Mouse (Mus musculus): Measurements from ENCODE around the gene Lhfpl4. TPM values are rescaled to one million over a fixed set of nuclear protein-coding genes. Genes with fewer than 3 reads are reported as not detected.

The Lhfpl4 gene
- total RNA-seq, 1 experiment: 5.2 TPM

DNA sequence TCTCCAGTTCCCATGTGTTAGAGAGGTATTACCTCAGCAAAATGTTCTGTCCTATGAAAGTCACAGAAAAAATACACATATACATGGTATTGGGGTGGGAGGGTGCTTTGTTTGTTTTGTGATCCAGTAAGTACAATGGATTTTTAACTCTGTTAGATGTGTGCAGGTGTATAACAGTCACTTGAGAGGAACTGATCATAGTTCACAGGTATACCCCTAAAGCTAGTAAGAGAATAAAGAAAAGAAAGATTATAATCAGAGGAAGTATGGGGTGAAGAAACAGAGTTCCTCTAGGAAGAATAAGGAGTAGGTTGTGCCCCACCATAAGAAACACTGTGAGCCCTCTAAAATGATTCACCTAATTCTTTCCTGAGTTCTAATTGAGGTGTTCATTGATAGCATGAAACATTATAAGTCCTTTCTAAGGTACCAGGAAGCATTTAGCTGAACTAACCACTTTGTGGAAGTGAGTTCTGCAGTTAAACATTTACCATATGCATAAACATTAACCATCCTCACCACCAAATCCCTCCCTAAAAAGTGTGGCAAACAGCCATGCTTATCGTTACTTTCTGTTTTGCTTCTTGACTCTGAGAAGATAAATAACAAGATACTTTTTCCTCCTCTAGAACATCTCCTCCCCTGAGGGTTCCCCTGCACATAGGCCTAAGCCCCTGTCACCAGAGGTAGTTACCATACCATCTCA is 53.6 kb downstream of the Lhfpl4 start:
- H3K9me3 ChIP-seq (ENCODE audit: control insufficient read depth, insufficient read depth, low read depth, low read length): no peaks in the 10 kb centered on the region
- in situ Hi-C loops (cut with MboI; ENCODE audit: low sequenced_read_pairs in 2 of 2, unreplicated experiment in 2 of 2): no loop called here
- no peak overlapping the region for H3K9ac ChIP-seq (ENCODE audit: insufficient read depth, low read depth, low read length, poor library complexity, severe bottlenecking)
- no peak for TF ChIP-seq ZNF384 (IDR thresholded peaks at IDR 0.05; ENCODE audit: low read depth, low read length)
- H3K27ac ChIP-seq (ENCODE audit: insufficient read depth, low read depth, low read length, poor library complexity, severe bottlenecking): no peak overlapping the region
- H3K4me1 ChIP-seq (ENCODE audit: control insufficient read depth in 2 of 2, insufficient read depth in 2 of 2, low read length in 2 of 2, poor library complexity in 1 of 2): no peaks in the 10 kb centered on the region
- no peak for DNase-seq (ENCODE audit: low read depth, low spot score)
- peaks cover 17% of the 10 kb centered on the region for H3K36me3 ChIP-seq (ENCODE audit: control insufficient read depth, insufficient read depth, low read length, poor library complexity, severe bottlenecking)
- H3K4me3 ChIP-seq (ENCODE audit: insufficient read depth in 1 of 2, low read depth in 1 of 2, low read length in 2 of 2, poor library complexity in 1 of 2, severe bottlenecking in 1 of 2): no peak overlapping the region

- no peak for DNase-seq (ENCODE audit: low read depth, low spot score)
- Histone ChIP-seq H3K4me3 (ENCODE audit: insufficient read depth in 1 of 2, low read depth in 1 of 2, low read length in 2 of 2, poor library complexity in 1 of 2, severe bottlenecking in 1 of 2) (no peak overlapping the region), H3K4me1 (ENCODE audit: control insufficient read depth in 2 of 2, insufficient read depth in 2 of 2, low read length in 2 of 2, poor library complexity in 1 of 2) (no peaks in the 10 kb centered on the region), H3K27ac (ENCODE audit: insufficient read depth, low read depth, low read length, poor library complexity, severe bottlenecking) (no peak overlapping the region), H3K9me3 (ENCODE audit: control insufficient read depth, insufficient read depth, low read depth, low read length) (no peaks in the 10 kb centered on the region), H3K36me3 (ENCODE audit: control insufficient read depth, insufficient read depth, low read length, poor library complexity, severe bottlenecking) (peaks cover 12% of the 10 kb centered on the region), H3K9ac (ENCODE audit: insufficient read depth, low read depth, low read length, poor library complexity, severe bottlenecking) (no peak overlapping the region)
- in situ Hi-C loops (cut with MboI; ENCODE audit: low sequenced_read_pairs in 2 of 2, unreplicated experiment in 2 of 2): no loop called here
- TF ChIP-seq CHD2 (IDR thresholded peaks at IDR 0.05; ENCODE audit: low read depth, low read length): no peak
- no peak for TF ChIP-seq ZNF384 (IDR thresholded peaks at IDR 0.05; ENCODE audit: low read depth, low read length)
- no peak for TF ChIP-seq MAFK (IDR thresholded peaks at IDR 0.05; ENCODE audit: insufficient read depth, low read depth, low read length)
- TF ChIP-seq HCFC1 (IDR thresholded peaks at IDR 0.05; ENCODE audit: borderline replicate concordance, insufficient read depth, low read length): no peak
- TF ChIP-seq ZC3H11A (IDR thresholded peaks at IDR 0.05; ENCODE audit: borderline replicate concordance, low read depth, low read length): no peak
These were observed 61.8 kb downstream of the Lhfpl4 start for GRCm38 (mm10) chr6:113133360-113133759.

GRCm38 (mm10) chr6:113120806-113121205 is 74.4 kb downstream of the Lhfpl4 start:
- H3K9me3 ChIP-seq (ENCODE audit: control insufficient read depth, insufficient read depth, low read depth, low read length): no peaks in the 10 kb centered on the region
- in situ Hi-C loops (cut with MboI; ENCODE audit: low sequenced_read_pairs in 2 of 2, unreplicated experiment in 2 of 2): no loop called here
- no peak overlapping the region for H3K4me3 ChIP-seq (ENCODE audit: insufficient read depth in 1 of 2, low read depth in 1 of 2, low read length in 2 of 2, poor library complexity in 1 of 2, severe bottlenecking in 1 of 2)
- H3K27ac ChIP-seq (ENCODE audit: insufficient read depth, low read depth, low read length, poor library complexity, severe bottlenecking): no peak overlapping the region
- DNase-seq (ENCODE audit: low read depth, low spot score): no peak
- no peak for TF ChIP-seq MAFK (IDR thresholded peaks at IDR 0.05; ENCODE audit: insufficient read depth, low read depth, low read length)
- TF ChIP-seq CHD2 (IDR thresholded peaks at IDR 0.05; ENCODE audit: low read depth, low read length): no peak
- no peak for TF ChIP-seq HCFC1 (IDR thresholded peaks at IDR 0.05; ENCODE audit: borderline replicate concordance, insufficient read depth, low read length)
- no peak for TF ChIP-seq ZC3H11A (IDR thresholded peaks at IDR 0.05; ENCODE audit: borderline replicate concordance, low read depth, low read length)
- TF ChIP-seq ZNF384 (IDR thresholded peaks at IDR 0.05; ENCODE audit: low read depth, low read length): no peak
- no peak overlapping the region for H3K9ac ChIP-seq (ENCODE audit: insufficient read depth, low read depth, low read length, poor library complexity, severe bottlenecking)
- H3K36me3 ChIP-seq (ENCODE audit: control insufficient read depth, insufficient read depth, low read length, poor library complexity, severe bottlenecking): peaks cover 29% of the 10 kb centered on the region
- no peaks in the 10 kb centered on the region for H3K4me1 ChIP-seq (ENCODE audit: control insufficient read depth in 2 of 2, insufficient read depth in 2 of 2, low read length in 2 of 2, poor library complexity in 1 of 2)

Other genes with a start within 250 kb of the Lhfpl4 start
- gene Srgap3, start 248.1 kb downstream of the Lhfpl4 start, total RNA-seq (2012; rRNA removed): 3.3 and 5.4 TPM in 2 replicates
- 52.9 and 63.6 TPM in 2 replicates for gene Thumpd3, start 149.2 kb downstream of the Lhfpl4 start, total RNA-seq (2012; rRNA removed)
- gene Setd5, start 118.0 kb downstream of the Lhfpl4 start, total RNA-seq (2012; rRNA removed): 79.4 and 81.4 TPM in 2 replicates
- gene Mtmr14, start 42.5 kb upstream of the Lhfpl4 start, total RNA-seq (2012; rRNA removed): 42.4 and 44.8 TPM in 2 replicates
- gene Cpne9, start 86.9 kb upstream of the Lhfpl4 start, total RNA-seq (2012; rRNA removed): 1.7 and 2.9 TPM in 2 replicates
- 38.8 and 43.1 TPM in 2 replicates for gene Brpf1, start 111.8 kb upstream of the Lhfpl4 start, total RNA-seq (2012; rRNA removed)
- gene Ogg1, start 131.6 kb upstream of the Lhfpl4 start, total RNA-seq (2012; rRNA removed): 11.9 and 13.0 TPM in 2 replicates
- 8.5 and 9.4 TPM in 2 replicates for gene Camk1, start 148.6 kb upstream of the Lhfpl4 start, total RNA-seq (2012; rRNA removed)
- gene Tada3, start 182.5 kb upstream of the Lhfpl4 start, total RNA-seq (2012; rRNA removed): 31.7 and 35.3 TPM in 2 replicates
- gene Arpc4, start 182.7 kb upstream of the Lhfpl4 start, total RNA-seq (2012; rRNA removed): 217 and 227 TPM in 2 replicates
- 5.3 and 6.9 TPM in 2 replicates for gene Ttll3, start 193.9 kb upstream of the Lhfpl4 start, total RNA-seq (2012; rRNA removed)
- gene Rpusd3, start 224.0 kb upstream of the Lhfpl4 start, total RNA-seq (2012; rRNA removed): 34.5 and 42.3 TPM in 2 replicates
- 0.42 and 0.45 TPM in 2 replicates for gene Cidec, start 240.4 kb upstream of the Lhfpl4 start, total RNA-seq (2012; rRNA removed)
- 119 and 140 TPM in 2 replicates for gene Jagn1, start 247.2 kb upstream of the Lhfpl4 start, total RNA-seq (2012; rRNA removed)

Data from ES-E14 (cell line).